Mouse (Mus musculus): ENCODE measurements around the gene Guf1.

Guf1 gene

GRCm38 (mm10) chr5:69556628-69557403 is at the start of gene Guf1:
TSS of gene Guf1 (plus strand) at chr5:69556923.
- CTCF ChIA-PET, result no interaction called here

DNA sequence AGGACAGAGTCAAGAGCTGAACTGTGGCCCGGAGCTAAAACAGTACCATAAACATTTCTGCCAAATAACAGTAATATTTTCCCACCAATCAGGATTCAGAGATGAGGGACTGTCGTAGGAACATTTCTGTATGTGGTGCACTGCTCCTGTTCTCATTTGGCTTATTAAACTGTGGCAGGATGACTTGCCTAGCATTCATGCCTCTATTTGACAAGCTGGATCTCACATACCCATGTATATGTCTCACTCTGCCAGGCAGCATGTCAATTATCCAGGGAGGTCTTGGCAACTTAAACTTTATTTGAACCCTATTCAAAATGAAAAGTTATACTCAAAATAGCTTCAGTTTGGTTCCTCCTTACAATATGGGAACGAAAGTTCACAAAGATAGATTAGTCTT is 49.7 kb upstream of the Guf1 start:
- CTCF ChIA-PET, result no interaction called here

DNA sequence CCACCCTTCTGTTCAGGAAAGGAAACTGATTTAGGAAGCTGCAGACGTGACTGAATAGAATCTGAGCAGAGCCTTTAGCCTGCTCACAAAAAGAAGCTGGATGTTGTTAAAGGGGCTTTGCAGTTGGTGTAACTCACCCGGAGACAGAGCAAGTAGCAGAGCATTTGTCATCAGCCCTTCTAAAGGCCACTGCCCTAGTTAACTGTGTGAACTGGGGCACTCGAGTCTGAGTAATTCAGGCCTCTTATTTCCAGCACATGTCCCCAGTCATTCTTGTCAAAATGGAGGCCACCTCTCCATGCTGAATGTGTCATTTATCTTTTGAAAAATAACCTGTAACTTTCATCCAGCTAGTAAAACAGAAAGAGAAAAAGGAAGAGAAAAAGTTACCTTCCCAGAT is 45.1 kb upstream of the Guf1 start:
- CTCF ChIA-PET, result no interaction called here

DNA sequence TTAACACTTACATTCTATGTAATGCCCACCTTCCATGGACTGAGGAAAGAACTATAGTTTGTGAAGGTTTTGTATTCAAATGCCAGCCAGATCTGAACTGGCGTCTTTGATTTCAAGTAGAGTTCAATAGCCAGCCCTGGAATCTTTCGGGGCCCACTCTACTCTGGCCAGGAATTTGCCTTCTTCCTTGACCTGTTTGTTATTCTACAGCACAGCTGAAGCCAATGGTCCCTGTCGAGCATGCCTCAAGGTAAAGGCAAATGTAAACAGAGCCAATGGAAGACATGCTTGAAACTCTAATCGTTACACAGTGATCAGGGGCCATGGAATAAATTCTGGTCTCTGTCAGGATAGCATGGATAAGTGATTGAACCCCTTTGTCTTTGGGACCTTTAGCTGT is 44.5 kb upstream of the Guf1 start:
- CTCF ChIA-PET, result no interaction called here

- CTCF ChIA-PET, result interaction anchor here (0.7 to 1.0 kb wide), 3 partner anchors 1268 to 1392 kb away, joined by 3 to 10 read pairs (median 3); no protein-coding TSS in a partner anchor
Observed at GRCm38 (mm10) chr5:69520661-69521278, 36.0 kb upstream of the Guf1 start.

- CTCF ChIA-PET, result no interaction called here
Observed at GRCm38 (mm10) chr5:69522064-69522463, 34.7 kb upstream of the Guf1 start.

DNA sequence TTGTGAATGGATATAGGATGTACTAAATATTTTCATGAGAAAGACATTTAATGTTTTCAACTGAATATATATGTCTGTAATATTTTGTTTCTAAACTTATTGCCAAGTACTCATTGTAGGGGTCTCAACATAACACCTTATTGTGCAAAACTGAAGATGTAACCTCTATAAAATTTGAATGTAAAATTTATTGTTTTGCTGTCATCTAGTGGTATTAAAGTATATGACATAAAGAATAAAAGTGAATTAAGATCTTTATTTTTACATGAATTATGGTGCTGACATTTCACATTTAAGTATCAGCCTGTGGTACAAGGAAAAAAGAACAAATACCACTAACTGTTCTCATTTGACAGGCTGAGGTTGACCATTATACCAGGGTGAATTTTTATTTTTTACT is 32.8 kb upstream of the Guf1 start:
- CTCF ChIA-PET, result no interaction called here

- CTCF ChIA-PET, result no interaction called here
Observed at GRCm38 (mm10) chr5:69541680-69542079, 15.0 kb upstream of the Guf1 start.

- CTCF ChIA-PET, result no interaction called here
Observed at GRCm38 (mm10) chr5:69542489-69542888, 14.2 kb upstream of the Guf1 start, which contains the start of gene Yipf7. TSS of gene Yipf7 (minus strand) at chr5:69542648.

DNA sequence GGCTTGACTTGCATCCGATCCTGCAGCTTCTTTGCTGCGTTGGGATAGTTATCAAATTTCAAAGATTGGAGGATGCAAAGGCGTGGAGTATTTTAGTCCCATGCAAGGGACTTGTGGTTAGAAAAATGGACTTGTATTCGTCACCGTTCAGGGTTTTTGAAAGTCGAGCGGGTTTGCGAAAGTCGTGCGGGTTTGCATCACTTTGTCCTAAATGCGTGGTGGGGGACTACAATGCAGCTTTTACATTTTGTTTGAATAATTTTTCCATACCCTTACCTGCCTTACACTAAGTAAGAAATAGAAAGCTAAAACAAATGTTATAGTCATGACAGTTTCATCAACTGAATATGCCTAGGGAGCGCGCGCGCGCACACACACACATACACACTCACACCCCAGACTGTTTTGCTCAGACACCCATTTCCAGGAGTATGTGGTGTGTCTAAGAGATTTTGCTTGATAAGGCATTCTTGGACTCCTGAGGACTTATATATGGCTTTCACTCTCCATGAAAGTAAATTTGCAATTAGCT is 747 bp downstream of the Guf1 start:
- CTCF ChIA-PET, result no interaction called here

DNA sequence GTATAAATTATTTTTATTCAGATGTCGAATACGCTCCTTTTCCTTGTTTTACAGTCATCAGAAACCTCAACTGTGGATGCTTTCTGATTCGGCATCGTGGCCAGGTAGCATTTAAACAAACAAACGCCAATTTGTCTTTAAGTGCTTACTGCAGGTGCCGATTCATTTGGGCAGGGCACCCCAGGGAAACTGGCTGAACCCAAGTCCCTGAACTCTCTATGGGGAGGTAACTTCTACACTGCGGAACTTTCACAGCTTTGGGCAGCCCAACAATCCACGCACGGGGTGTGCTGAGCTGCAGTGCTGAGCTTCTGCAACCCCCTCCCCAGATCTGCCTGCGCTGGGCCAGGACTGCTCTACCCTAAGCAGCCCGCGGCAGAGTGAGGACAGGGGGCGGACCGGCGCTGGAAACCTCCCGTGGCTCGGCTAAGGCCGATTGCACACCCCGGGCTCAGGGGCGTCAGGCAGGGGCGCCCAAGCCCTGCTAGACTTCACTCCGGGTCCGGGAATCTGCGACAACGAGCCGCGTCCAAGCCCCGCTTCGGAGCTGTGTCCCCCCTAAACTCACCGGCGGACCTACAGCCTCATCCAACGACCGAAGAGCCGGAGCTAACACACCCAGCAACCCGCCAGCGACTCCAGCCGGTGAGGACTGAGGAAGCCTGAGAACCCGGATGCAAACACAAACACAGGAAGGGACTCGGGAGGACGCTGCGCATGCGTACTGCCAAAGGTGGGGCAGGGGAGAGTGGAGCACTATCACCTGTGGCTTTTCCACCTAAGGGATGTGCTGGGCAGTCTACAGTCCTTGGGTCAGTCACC is 35.1 kb downstream of the Guf1 start, which contains the start of gene Gnpda2:
Gene Gnpda2 (minus strand): TSS at position 701 of the 822 bp plus-strand sequence.
- CTCF ChIA-PET, result no interaction called here

DNA sequence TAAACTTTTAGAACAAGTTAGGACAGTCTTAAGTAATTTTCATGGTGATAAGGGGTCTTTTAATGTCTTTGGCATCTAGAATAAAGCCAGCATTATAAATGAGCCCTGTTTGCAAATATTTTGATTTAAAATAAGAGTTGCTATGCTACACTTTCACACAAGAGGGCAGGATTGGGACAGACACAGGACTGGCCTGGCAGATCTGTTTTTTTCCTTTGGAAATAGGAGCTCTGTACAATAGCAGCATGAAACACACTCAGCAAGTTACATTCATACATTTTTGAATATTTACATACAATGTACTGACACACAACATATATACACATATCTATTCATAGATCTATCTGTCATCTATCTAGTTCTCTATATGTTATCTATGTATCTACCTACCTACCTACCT is 44.3 kb downstream of the Guf1 start:
- CTCF ChIA-PET, result no interaction called here

GRCm38 (mm10) chr5:69613209-69613796 is 56.6 kb downstream of the Guf1 start:
- CTCF ChIA-PET, result no interaction called here

DNA sequence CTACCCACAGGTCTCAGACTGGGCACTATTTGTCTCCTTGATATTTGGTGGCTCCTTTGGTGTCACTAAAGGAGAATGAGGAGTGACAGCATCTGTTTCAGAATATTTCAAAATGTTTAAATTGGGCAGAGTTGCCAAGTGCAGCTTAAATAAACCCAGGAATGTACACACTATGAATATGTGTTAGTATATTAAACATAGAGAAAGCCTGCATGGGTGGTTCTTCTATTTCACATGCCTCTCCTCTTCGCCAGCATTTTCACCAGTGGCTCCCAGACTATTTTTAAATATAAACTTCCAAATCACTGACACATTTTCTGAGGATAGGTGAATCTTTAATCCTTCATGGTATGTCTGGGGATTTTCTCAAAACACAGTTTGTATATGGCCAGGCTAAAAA is 64.2 kb downstream of the Guf1 start:
- CTCF ChIA-PET, result no interaction called here

All from spleen, embryonic (tissue).